Mouse (Mus musculus): Measurements from ENCODE around the gene Mepe. TPM values are rescaled to one million over a fixed set of nuclear protein-coding genes. Genes with fewer than 3 reads are reported as not detected.

Gene Mepe
- polyA plus RNA-seq, 1 experiment from 2014 or later, result not detected

GRCm38 (mm10) chr5:104342881-104343280, 17.8 kb downstream of the Mepe start:
- no peak overlapping the region for H3K4me2 ChIP-seq (ENCODE audit: low read depth, low read length)
- 43% methylated on average over 6 of the region's 6 CpGs for WGBS
- no peaks in the 10 kb centered on the region for H3K36me3 ChIP-seq (ENCODE audit: control insufficient read depth, insufficient read depth, low read length)

GRCm38 (mm10) chr5:104344526-104345240, 19.6 kb downstream of the Mepe start:
- Histone ChIP-seq H3K9me3 (ENCODE audit: control insufficient read depth, low read length) (no peaks in the 10 kb centered on the region), H3K27me3 (replicated peaks; ENCODE audit: control insufficient read depth, insufficient read depth, low read length) (no peaks in the 10 kb centered on the region), H3K4me3 (ENCODE audit: low read length) (no peak overlapping the region), H3K36me3 (ENCODE audit: control insufficient read depth, insufficient read depth, low read length) (no peaks in the 10 kb centered on the region), H3K4me1 (ENCODE audit: control insufficient read depth, insufficient read depth, low read length) (no peaks in the 10 kb centered on the region), H3K4me2 (ENCODE audit: low read depth, low read length) (no peak overlapping the region), H3K9ac (ENCODE audit: low read depth, low read length) (no peak overlapping the region), H3K27ac (ENCODE audit: low read length) (no peak overlapping the region)
- WGBS, result 72% methylated on average over 9 of the region's 9 CpGs
- ATAC-seq, result no peak

More at GRCm38 (mm10) chr5:104342881-104343280, 17.8 kb downstream of the Mepe start:
- no peak overlapping the region for H3K4me3 ChIP-seq (ENCODE audit: low read length)
- no peaks in the 10 kb centered on the region for H3K4me1 ChIP-seq (ENCODE audit: control insufficient read depth, insufficient read depth, low read length)
- no peaks in the 10 kb centered on the region for H3K9me3 ChIP-seq (ENCODE audit: control insufficient read depth, low read length)
- peaks cover 3% of the 10 kb centered on the region; the same call in 1 of the 2 replicates for H3K27me3 ChIP-seq (replicated peaks; ENCODE audit: control insufficient read depth, insufficient read depth, low read length)
- no peak overlapping the region for H3K27ac ChIP-seq (ENCODE audit: low read length)
- H3K9ac ChIP-seq (ENCODE audit: low read depth, low read length), result no peak overlapping the region
- ATAC-seq, result no peak

GRCm38 (mm10) chr5:104345241-104345630, 20.1 kb downstream of the Mepe start:
- no peaks in the 10 kb centered on the region for H3K36me3 ChIP-seq (ENCODE audit: control insufficient read depth, insufficient read depth, low read length)
- no peaks in the 10 kb centered on the region for H3K27me3 ChIP-seq (replicated peaks; ENCODE audit: control insufficient read depth, insufficient read depth, low read length)
- no peak overlapping the region for H3K27ac ChIP-seq (ENCODE audit: low read length)
- no peak overlapping the region for H3K4me2 ChIP-seq (ENCODE audit: low read depth, low read length)
- no peaks in the 10 kb centered on the region for H3K9me3 ChIP-seq (ENCODE audit: control insufficient read depth, low read length)
- no peak overlapping the region for H3K9ac ChIP-seq (ENCODE audit: low read depth, low read length)
- no peak overlapping the region for H3K4me3 ChIP-seq (ENCODE audit: low read length)
- H3K4me1 ChIP-seq (ENCODE audit: control insufficient read depth, insufficient read depth, low read length), result no peaks in the 10 kb centered on the region
- ATAC-seq, result no peak
- WGBS, result 78% methylated on average over 6 of the region's 6 CpGs

DNA sequence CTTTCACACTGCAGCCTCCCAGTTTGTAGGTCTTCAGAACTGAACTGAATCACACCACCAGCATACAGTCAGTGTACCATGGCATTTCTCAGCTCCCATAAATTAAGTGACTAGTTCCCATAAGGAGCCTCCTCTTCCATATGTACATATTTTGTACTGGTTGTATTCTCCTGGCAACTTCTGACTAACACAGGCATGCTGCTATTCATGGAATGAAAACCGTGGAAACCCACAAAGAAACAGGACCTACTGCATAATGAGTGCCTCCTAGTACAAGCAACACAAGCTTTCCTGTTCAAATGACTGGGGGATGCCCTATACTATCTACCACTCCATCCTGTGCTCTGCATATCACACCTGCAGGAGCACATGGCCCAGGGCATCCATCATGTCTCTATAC, 25.9 kb downstream of the Mepe start:
- Histone ChIP-seq H3K36me3 (ENCODE audit: control insufficient read depth, insufficient read depth, low read length) (no peaks in the 10 kb centered on the region), H3K9ac (ENCODE audit: low read depth, low read length) (no peak overlapping the region), H3K9me3 (ENCODE audit: control insufficient read depth, low read length) (no peaks in the 10 kb centered on the region), H3K27me3 (replicated peaks; ENCODE audit: control insufficient read depth, insufficient read depth, low read length) (no peaks in the 10 kb centered on the region), H3K4me1 (ENCODE audit: control insufficient read depth, insufficient read depth, low read length) (no peaks in the 10 kb centered on the region), H3K4me2 (ENCODE audit: low read depth, low read length) (no peak overlapping the region), H3K27ac (ENCODE audit: low read length) (no peak overlapping the region), H3K4me3 (ENCODE audit: low read length) (no peak overlapping the region)
- ATAC-seq, result no peak
- 68% methylated on average over 1 of the region's 1 CpGs for WGBS

DNA sequence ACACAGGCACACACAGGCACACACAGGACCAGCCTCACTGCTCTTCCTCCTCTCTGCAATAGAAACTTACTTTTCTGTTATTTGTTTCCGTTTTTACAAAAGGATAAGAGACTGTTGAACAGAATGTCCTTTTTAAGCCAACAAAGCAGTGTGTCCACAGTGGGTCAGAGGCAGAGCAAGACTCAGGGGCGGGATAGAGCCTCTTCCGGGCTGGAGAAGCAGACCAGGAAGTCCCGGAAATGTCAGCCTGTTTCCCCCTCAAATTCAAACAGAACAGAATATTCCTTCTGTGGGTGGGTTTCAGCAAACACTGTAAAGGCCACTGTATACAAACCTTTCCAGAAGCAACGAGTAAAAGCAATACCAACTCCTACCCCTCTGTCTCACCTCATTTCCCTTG, 26.7 kb downstream of the Mepe start:
- H3K4me1 ChIP-seq (ENCODE audit: control insufficient read depth, insufficient read depth, low read length), result no peaks in the 10 kb centered on the region
- no peak overlapping the region for H3K4me2 ChIP-seq (ENCODE audit: low read depth, low read length)
- no peaks in the 10 kb centered on the region for H3K36me3 ChIP-seq (ENCODE audit: control insufficient read depth, insufficient read depth, low read length)
- H3K4me3 ChIP-seq (ENCODE audit: low read length), result no peak overlapping the region
- no peak overlapping the region for H3K9ac ChIP-seq (ENCODE audit: low read depth, low read length)
- ATAC-seq, result no peak
- no peaks in the 10 kb centered on the region for H3K9me3 ChIP-seq (ENCODE audit: control insufficient read depth, low read length)
- H3K27ac ChIP-seq (ENCODE audit: low read length), result no peak overlapping the region
- H3K27me3 ChIP-seq (replicated peaks; ENCODE audit: control insufficient read depth, insufficient read depth, low read length), result no peaks in the 10 kb centered on the region
- WGBS, result 60% methylated on average over 5 of the region's 5 CpGs

DNA sequence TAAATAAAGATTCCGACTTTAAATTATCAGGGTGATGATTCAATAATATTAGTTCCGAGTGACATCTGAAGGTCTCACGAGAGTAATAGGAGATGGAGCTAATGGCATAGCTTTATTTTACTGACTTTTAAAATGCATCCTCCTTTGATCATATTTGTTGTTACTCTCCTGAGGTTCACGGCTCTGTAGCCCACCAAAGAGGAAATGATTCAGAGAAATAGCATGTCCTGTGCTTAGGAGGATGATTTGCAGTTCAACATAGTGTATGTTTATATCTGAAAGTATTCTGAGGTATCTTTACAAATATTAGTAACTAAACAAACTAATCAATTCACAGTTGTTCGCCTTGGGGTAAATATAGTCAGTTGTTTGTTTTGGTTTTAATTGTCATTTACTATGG, 32.4 kb downstream of the Mepe start:
- no peaks in the 10 kb centered on the region for H3K36me3 ChIP-seq (ENCODE audit: control insufficient read depth, insufficient read depth, low read length)
- WGBS, result 73% methylated on average over 5 of the region's 5 CpGs
- H3K27ac ChIP-seq (ENCODE audit: low read length), result no peak overlapping the region
- H3K4me3 ChIP-seq (ENCODE audit: low read length), result no peak overlapping the region
- no peak overlapping the region for H3K4me2 ChIP-seq (ENCODE audit: low read depth, low read length)
- H3K27me3 ChIP-seq (replicated peaks; ENCODE audit: control insufficient read depth, insufficient read depth, low read length), result no peaks in the 10 kb centered on the region
- no peak for ATAC-seq
- no peaks in the 10 kb centered on the region for H3K9me3 ChIP-seq (ENCODE audit: control insufficient read depth, low read length)
- H3K9ac ChIP-seq (ENCODE audit: low read depth, low read length), result no peak overlapping the region
- H3K4me1 ChIP-seq (ENCODE audit: control insufficient read depth, insufficient read depth, low read length), result no peaks in the 10 kb centered on the region

DNA sequence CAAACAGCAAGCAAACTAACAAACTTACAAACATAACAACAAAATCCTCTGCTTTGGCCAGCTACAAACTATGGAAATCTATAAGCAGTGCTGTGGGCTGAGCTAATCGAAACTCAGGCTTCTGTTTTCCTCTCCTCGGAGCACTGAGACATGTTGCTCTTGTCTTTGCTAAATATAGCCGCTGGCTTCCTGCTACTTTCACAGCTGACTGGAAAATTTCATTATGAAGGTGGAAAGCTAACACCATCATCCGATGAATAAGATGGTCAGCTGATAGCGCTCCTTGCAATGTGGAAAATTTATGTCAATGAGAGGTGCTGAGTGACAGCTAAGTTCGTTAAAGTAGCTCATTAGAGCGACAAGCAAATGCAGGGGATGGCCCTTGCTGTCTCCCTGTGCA, 33.5 kb downstream of the Mepe start:
- ATAC-seq, result no peak
- no peaks in the 10 kb centered on the region for H3K9me3 ChIP-seq (ENCODE audit: control insufficient read depth, low read length)
- H3K4me2 ChIP-seq (ENCODE audit: low read depth, low read length), result no peak overlapping the region
- no peak overlapping the region for H3K9ac ChIP-seq (ENCODE audit: low read depth, low read length)
- H3K4me1 ChIP-seq (ENCODE audit: control insufficient read depth, insufficient read depth, low read length), result no peaks in the 10 kb centered on the region
- no peak overlapping the region for H3K27ac ChIP-seq (ENCODE audit: low read length)
- H3K4me3 ChIP-seq (ENCODE audit: low read length), result no peak overlapping the region
- no peaks in the 10 kb centered on the region for H3K27me3 ChIP-seq (replicated peaks; ENCODE audit: control insufficient read depth, insufficient read depth, low read length)
- 56% methylated on average over 7 of the region's 7 CpGs for WGBS
- no peaks in the 10 kb centered on the region for H3K36me3 ChIP-seq (ENCODE audit: control insufficient read depth, insufficient read depth, low read length)

DNA sequence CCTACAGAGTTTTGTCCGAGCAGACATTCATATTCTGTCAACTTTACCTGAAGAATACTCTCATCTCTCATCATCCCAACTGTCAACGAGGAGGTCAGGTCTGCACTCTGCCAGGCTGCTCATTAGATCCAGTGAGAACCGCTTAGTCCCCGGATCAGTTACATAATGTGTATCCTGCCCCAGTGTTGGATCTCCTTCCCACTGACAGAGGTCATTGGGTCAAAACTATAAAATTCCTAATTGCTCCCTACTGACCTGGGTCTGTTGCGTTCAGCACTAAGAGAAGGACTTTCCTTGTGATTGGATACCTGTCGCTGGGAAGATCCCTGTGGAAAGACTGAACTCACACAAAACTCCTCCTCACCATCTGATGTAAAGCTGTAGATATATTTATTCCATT, 34.1 kb downstream of the Mepe start:
- Histone ChIP-seq H3K4me2 (ENCODE audit: low read depth, low read length) (no peak overlapping the region), H3K4me1 (ENCODE audit: control insufficient read depth, insufficient read depth, low read length) (no peaks in the 10 kb centered on the region), H3K27ac (ENCODE audit: low read length) (no peak overlapping the region), H3K36me3 (ENCODE audit: control insufficient read depth, insufficient read depth, low read length) (no peaks in the 10 kb centered on the region), H3K9me3 (ENCODE audit: control insufficient read depth, low read length) (no peaks in the 10 kb centered on the region), H3K9ac (ENCODE audit: low read depth, low read length) (no peak overlapping the region), H3K4me3 (ENCODE audit: low read length) (no peak overlapping the region), H3K27me3 (replicated peaks; ENCODE audit: control insufficient read depth, insufficient read depth, low read length) (no peaks in the 10 kb centered on the region)
- ATAC-seq, result no peak
- WGBS, result 33% methylated on average over 6 of the region's 6 CpGs

GRCm38 (mm10) chr5:104370580-104370979, 45.5 kb downstream of the Mepe start:
- no peaks in the 10 kb centered on the region for H3K27me3 ChIP-seq (replicated peaks; ENCODE audit: control insufficient read depth, insufficient read depth, low read length)
- 85% methylated on average over 5 of the region's 5 CpGs for WGBS
- no peaks in the 10 kb centered on the region for H3K9me3 ChIP-seq (ENCODE audit: control insufficient read depth, low read length)
- H3K36me3 ChIP-seq (ENCODE audit: control insufficient read depth, insufficient read depth, low read length), result no peaks in the 10 kb centered on the region
- H3K4me1 ChIP-seq (ENCODE audit: control insufficient read depth, insufficient read depth, low read length), result no peaks in the 10 kb centered on the region
- no peak overlapping the region for H3K4me3 ChIP-seq (ENCODE audit: low read length)
- ATAC-seq, result no peak
- no peak overlapping the region for H3K9ac ChIP-seq (ENCODE audit: low read depth, low read length)
- H3K27ac ChIP-seq (ENCODE audit: low read length), result no peak overlapping the region
- H3K4me2 ChIP-seq (ENCODE audit: low read depth, low read length), result no peak overlapping the region

- Histone ChIP-seq H3K27ac (ENCODE audit: low read length) (no peak overlapping the region), H3K4me1 (ENCODE audit: control insufficient read depth, insufficient read depth, low read length) (no peaks in the 10 kb centered on the region), H3K27me3 (replicated peaks; ENCODE audit: control insufficient read depth, insufficient read depth, low read length) (no peaks in the 10 kb centered on the region), H3K9me3 (ENCODE audit: control insufficient read depth, low read length) (no peaks in the 10 kb centered on the region), H3K4me2 (ENCODE audit: low read depth, low read length) (no peak overlapping the region), H3K36me3 (ENCODE audit: control insufficient read depth, insufficient read depth, low read length) (no peaks in the 10 kb centered on the region), H3K9ac (ENCODE audit: low read depth, low read length) (no peak overlapping the region), H3K4me3 (ENCODE audit: low read length) (no peak overlapping the region)
- WGBS, result 90% methylated on average over 4 of the region's 4 CpGs
- no peak for ATAC-seq
These were observed 46.2 kb downstream of the Mepe start for GRCm38 (mm10) chr5:104371284-104371683.

Data from intestine, embryonic 16.5 days (tissue).